Mouse (Mus musculus): ENCODE data around the gene Gpr1. TPM values are rescaled to one million over a fixed set of nuclear protein-coding genes. Genes with fewer than 3 reads are reported as not detected.
A peak's percentile ranks its signal among the peaks of the same experiment; 100 is the strongest.

Gpr1 gene
- 0.09 and 0.20 TPM in 2 replicates for polyA plus RNA-seq (2014; fragmentation: Nextera tagmentation; extraction: Ambion mirVana)

- peak within 1 kb of the TSS; percentile 53 for H3K4me2 ChIP-seq (ENCODE audit: low read length)
- H3K9ac ChIP-seq (ENCODE audit: low read length), result 0 out of 2 replicates have a peak within 1 kb of the TSS, but pooled peaks have one; percentile 21
- H3K4me3 ChIP-seq (ENCODE audit: control insufficient read depth in 1 of 2, insufficient read depth in 1 of 2, low read depth in 1 of 2, low read length in 2 of 2), result peak within 1 kb of the TSS in 1 of 2 experiments; percentile 11; a peak in 3 of 4 replicates
- no peaks in the 10 kb centered on the region for H3K27me3 ChIP-seq (ENCODE audit: control insufficient read depth, insufficient read depth, low read length)
- no peak for ATAC-seq (ENCODE audit: insufficient number of reproducible peaks, insufficient read depth, low FRiP score, low read depth)
- H3K27ac ChIP-seq (replicated peaks in 1 of 2; ENCODE audit: control insufficient read depth in 1 of 2, insufficient read depth in 1 of 2, low read depth in 2 of 2, low read length in 2 of 2), result no peak within 1 kb of the TSS
- peaks cover 5% of the 10 kb centered on the region; the same call in 1 of the 2 replicates for H3K9me3 ChIP-seq (ENCODE audit: control insufficient read depth, low read length)
- H3K4me1 ChIP-seq (ENCODE audit: control insufficient read depth in 2 of 2, insufficient read depth in 2 of 2, low read length in 2 of 2), result peaks cover 0 to 4% of the 10 kb centered on the region in 2 experiments; a peak in 2 of 4 replicates
- no peaks in the 10 kb centered on the region for H3K36me3 ChIP-seq (ENCODE audit: control insufficient read depth, insufficient read depth, low read length)
- 39% methylated on average over 3 of the region's 3 CpGs for whole genome bisulfite sequencing
Observed at GRCm38 (mm10) chr1:63214271-63214558, at the start of gene Gpr1. Gene Gpr1 (minus strand): TSS chr1:63214543.

- Histone ChIP-seq H3K36me3 (ENCODE audit: control insufficient read depth, insufficient read depth, low read length) (no peaks in the 10 kb centered on the region), H3K4me2 (ENCODE audit: low read length) (no peak overlapping the region), H3K4me3 (ENCODE audit: control insufficient read depth in 1 of 2, insufficient read depth in 1 of 2, low read depth in 1 of 2, low read length in 2 of 2) (no peak overlapping the region), H3K9me3 (ENCODE audit: control insufficient read depth, low read length) (no peaks in the 10 kb centered on the region), H3K27me3 (ENCODE audit: control insufficient read depth, insufficient read depth, low read length) (peaks cover 83% of the 10 kb centered on the region), H3K27ac (replicated peaks in 1 of 2; ENCODE audit: control insufficient read depth in 1 of 2, insufficient read depth in 1 of 2, low read depth in 2 of 2, low read length in 2 of 2) (no peak overlapping the region), H3K9ac (ENCODE audit: low read length) (no peak overlapping the region), H3K4me1 (ENCODE audit: control insufficient read depth in 2 of 2, insufficient read depth in 2 of 2, low read length in 2 of 2) (no peaks in the 10 kb centered on the region)
- no peak for ATAC-seq (ENCODE audit: insufficient number of reproducible peaks, insufficient read depth, low FRiP score, low read depth)
- 37% methylated on average over 11 of the region's 11 CpGs for WGBS
Observed at GRCm38 (mm10) chr1:63263671-63264070, 49.3 kb upstream of the Gpr1 start.

- no peak overlapping the region for H3K9ac ChIP-seq (ENCODE audit: low read length)
- H3K36me3 ChIP-seq (ENCODE audit: control insufficient read depth, insufficient read depth, low read length), result no peaks in the 10 kb centered on the region
- no peak overlapping the region for H3K27ac ChIP-seq (replicated peaks in 1 of 2; ENCODE audit: control insufficient read depth in 1 of 2, insufficient read depth in 1 of 2, low read depth in 2 of 2, low read length in 2 of 2)
- peaks cover 91% of the 10 kb centered on the region for H3K27me3 ChIP-seq (ENCODE audit: control insufficient read depth, insufficient read depth, low read length)
- ATAC-seq (ENCODE audit: insufficient number of reproducible peaks, insufficient read depth, low FRiP score, low read depth), result no peak
- 56% methylated on average over 17 of the region's 17 CpGs for WGBS
- H3K4me1 ChIP-seq (ENCODE audit: control insufficient read depth in 2 of 2, insufficient read depth in 2 of 2, low read length in 2 of 2), result no peaks in the 10 kb centered on the region
- no peak overlapping the region for H3K4me2 ChIP-seq (ENCODE audit: low read length)
- no peaks in the 10 kb centered on the region for H3K9me3 ChIP-seq (ENCODE audit: control insufficient read depth, low read length)
- H3K4me3 ChIP-seq (ENCODE audit: control insufficient read depth in 1 of 2, insufficient read depth in 1 of 2, low read depth in 1 of 2, low read length in 2 of 2), result no peak overlapping the region
Observed at GRCm38 (mm10) chr1:63261041-63261590, 46.8 kb upstream of the Gpr1 start.

- H3K9ac ChIP-seq (ENCODE audit: low read length), result no peak overlapping the region
- H3K4me2 ChIP-seq (ENCODE audit: low read length), result no peak overlapping the region
- H3K27me3 ChIP-seq (ENCODE audit: control insufficient read depth, insufficient read depth, low read length), result peaks cover 91% of the 10 kb centered on the region
- no peak overlapping the region for H3K4me3 ChIP-seq (ENCODE audit: control insufficient read depth in 1 of 2, insufficient read depth in 1 of 2, low read depth in 1 of 2, low read length in 2 of 2)
- H3K4me1 ChIP-seq (ENCODE audit: control insufficient read depth in 2 of 2, insufficient read depth in 2 of 2, low read length in 2 of 2), result no peaks in the 10 kb centered on the region
- ATAC-seq (ENCODE audit: insufficient number of reproducible peaks, insufficient read depth, low FRiP score, low read depth), result no peak
- WGBS, result 43% methylated on average over 5 of the region's 5 CpGs
- H3K27ac ChIP-seq (replicated peaks in 1 of 2; ENCODE audit: control insufficient read depth in 1 of 2, insufficient read depth in 1 of 2, low read depth in 2 of 2, low read length in 2 of 2), result no peak overlapping the region
- H3K36me3 ChIP-seq (ENCODE audit: control insufficient read depth, insufficient read depth, low read length), result no peaks in the 10 kb centered on the region
- no peaks in the 10 kb centered on the region for H3K9me3 ChIP-seq (ENCODE audit: control insufficient read depth, low read length)
Observed at GRCm38 (mm10) chr1:63260742-63261033, 46.3 kb upstream of the Gpr1 start.

GRCm38 (mm10) chr1:63259916-63260741 is 45.8 kb upstream of the Gpr1 start:
- Histone ChIP-seq H3K27ac (replicated peaks in 1 of 2; ENCODE audit: control insufficient read depth in 1 of 2, insufficient read depth in 1 of 2, low read depth in 2 of 2, low read length in 2 of 2) (no peak overlapping the region), H3K4me1 (ENCODE audit: control insufficient read depth in 2 of 2, insufficient read depth in 2 of 2, low read length in 2 of 2) (no peaks in the 10 kb centered on the region), H3K9me3 (ENCODE audit: control insufficient read depth, low read length) (no peaks in the 10 kb centered on the region), H3K9ac (ENCODE audit: low read length) (no peak overlapping the region), H3K27me3 (ENCODE audit: control insufficient read depth, insufficient read depth, low read length) (peaks cover 91% of the 10 kb centered on the region), H3K4me2 (ENCODE audit: low read length) (no peak overlapping the region), H3K4me3 (ENCODE audit: control insufficient read depth in 1 of 2, insufficient read depth in 1 of 2, low read depth in 1 of 2, low read length in 2 of 2) (no peak overlapping the region), H3K36me3 (ENCODE audit: control insufficient read depth, insufficient read depth, low read length) (no peaks in the 10 kb centered on the region)
- ATAC-seq (ENCODE audit: insufficient number of reproducible peaks, insufficient read depth, low FRiP score, low read depth), result no peak
- WGBS, result 43% methylated on average over 17 of the region's 17 CpGs

GRCm38 (mm10) chr1:63259271-63259830 is 45.0 kb upstream of the Gpr1 start:
- no peak overlapping the region for H3K27ac ChIP-seq (replicated peaks in 1 of 2; ENCODE audit: control insufficient read depth in 1 of 2, insufficient read depth in 1 of 2, low read depth in 2 of 2, low read length in 2 of 2)
- no peaks in the 10 kb centered on the region for H3K4me1 ChIP-seq (ENCODE audit: control insufficient read depth in 2 of 2, insufficient read depth in 2 of 2, low read length in 2 of 2)
- H3K36me3 ChIP-seq (ENCODE audit: control insufficient read depth, insufficient read depth, low read length), result no peaks in the 10 kb centered on the region
- peaks cover 91% of the 10 kb centered on the region for H3K27me3 ChIP-seq (ENCODE audit: control insufficient read depth, insufficient read depth, low read length)
- H3K4me3 ChIP-seq (ENCODE audit: control insufficient read depth in 1 of 2, insufficient read depth in 1 of 2, low read depth in 1 of 2, low read length in 2 of 2), result no peak overlapping the region
- ATAC-seq (ENCODE audit: insufficient number of reproducible peaks, insufficient read depth, low FRiP score, low read depth), result no peak
- H3K4me2 ChIP-seq (ENCODE audit: low read length), result no peak overlapping the region
- H3K9me3 ChIP-seq (ENCODE audit: control insufficient read depth, low read length), result no peaks in the 10 kb centered on the region
- 42% methylated on average over 11 of the region's 11 CpGs for WGBS
- no peak overlapping the region for H3K9ac ChIP-seq (ENCODE audit: low read length)

- no peak overlapping the region for H3K9ac ChIP-seq (ENCODE audit: low read length)
- no peaks in the 10 kb centered on the region for H3K36me3 ChIP-seq (ENCODE audit: control insufficient read depth, insufficient read depth, low read length)
- H3K4me2 ChIP-seq (ENCODE audit: low read length), result no peak overlapping the region
- no peak overlapping the region for H3K4me3 ChIP-seq (ENCODE audit: control insufficient read depth in 1 of 2, insufficient read depth in 1 of 2, low read depth in 1 of 2, low read length in 2 of 2)
- no peaks in the 10 kb centered on the region for H3K9me3 ChIP-seq (ENCODE audit: control insufficient read depth, low read length)
- no peaks in the 10 kb centered on the region for H3K4me1 ChIP-seq (ENCODE audit: control insufficient read depth in 2 of 2, insufficient read depth in 2 of 2, low read length in 2 of 2)
- ATAC-seq (ENCODE audit: insufficient number of reproducible peaks, insufficient read depth, low FRiP score, low read depth), result no peak
- no peak overlapping the region for H3K27ac ChIP-seq (replicated peaks in 1 of 2; ENCODE audit: control insufficient read depth in 1 of 2, insufficient read depth in 1 of 2, low read depth in 2 of 2, low read length in 2 of 2)
- H3K27me3 ChIP-seq (ENCODE audit: control insufficient read depth, insufficient read depth, low read length), result peaks cover 88% of the 10 kb centered on the region
- 38% methylated on average over 2 of the region's 2 CpGs for WGBS
Observed at GRCm38 (mm10) chr1:63258501-63258900, 44.2 kb upstream of the Gpr1 start.

Data from heart, embryonic 14.5 days (tissue).